Mouse (Mus musculus): ENCODE results near the gene Cbx8. TPM values are rescaled to one million over a fixed set of nuclear protein-coding genes. Genes with fewer than 3 reads are reported as not detected.

Gene Cbx8
- polyA plus RNA-seq, 1 experiment, result 4.2 TPM

- H3K4me3 ChIP-seq (ENCODE audit: insufficient read depth, low read length), result no peak overlapping the region
- TF ChIP-seq CTCF (IDR thresholded peaks at IDR 0.05; ENCODE audit: borderline replicate concordance, insufficient read depth, low read length) (no peak), POLR2A (IDR thresholded peaks at IDR 0.05; ENCODE audit: low read depth, low read length) (no peak)
- H3K4me1 ChIP-seq (ENCODE audit: control insufficient read depth, insufficient read depth, low read length), result peaks cover 3% of the 10 kb centered on the region; the same call in 1 of the 2 replicates
- H3K27ac ChIP-seq (ENCODE audit: insufficient read depth, low read length), result no peak overlapping the region
These were observed 1.9 kb upstream of the Cbx8 start for GRCm38 (mm10) chr11:119042466-119043272.

GRCm38 (mm10) chr11:119041750-119042465 is 1.1 kb upstream of the Cbx8 start:
- H3K27ac ChIP-seq (ENCODE audit: insufficient read depth, low read length), result no peak overlapping the region

GRCm38 (mm10) chr11:119041325-119041716 is 552 bp upstream of the Cbx8 start:
- peak overlapping the region; percentile 49 for H3K4me3 ChIP-seq (ENCODE audit: insufficient read depth, low read length)
- peaks cover 3% of the 10 kb centered on the region; the same call in 1 of the 2 replicates for H3K4me1 ChIP-seq (ENCODE audit: control insufficient read depth, insufficient read depth, low read length)
- H3K27ac ChIP-seq (ENCODE audit: insufficient read depth, low read length), result no peak overlapping the region
- no peak for TF ChIP-seq POLR2A (IDR thresholded peaks at IDR 0.05; ENCODE audit: low read depth, low read length)
- no peak for TF ChIP-seq CTCF (IDR thresholded peaks at IDR 0.05; ENCODE audit: borderline replicate concordance, insufficient read depth, low read length)

More at GRCm38 (mm10) chr11:119041750-119042465, 1.1 kb upstream of the Cbx8 start:
- Histone ChIP-seq H3K4me3 (ENCODE audit: insufficient read depth, low read length) (peak overlapping the region; percentile 49), H3K4me1 (ENCODE audit: control insufficient read depth, insufficient read depth, low read length) (peaks cover 3% of the 10 kb centered on the region; the same call in 1 of the 2 replicates)
- TF ChIP-seq CTCF (IDR thresholded peaks at IDR 0.05; ENCODE audit: borderline replicate concordance, insufficient read depth, low read length) (no peak), POLR2A (IDR thresholded peaks at IDR 0.05; ENCODE audit: low read depth, low read length) (no peak)

GRCm38 (mm10) chr11:119039732-119040512 is 847 bp downstream of the Cbx8 start:
- H3K27ac ChIP-seq (ENCODE audit: insufficient read depth, low read length), result no peak overlapping the region
- TF ChIP-seq CTCF (IDR thresholded peaks at IDR 0.05; ENCODE audit: borderline replicate concordance, insufficient read depth, low read length), result no peak
- no peak for TF ChIP-seq POLR2A (IDR thresholded peaks at IDR 0.05; ENCODE audit: low read depth, low read length)
- peaks cover 3% of the 10 kb centered on the region; the same call in 1 of the 2 replicates for H3K4me1 ChIP-seq (ENCODE audit: control insufficient read depth, insufficient read depth, low read length)
- peak overlapping the region; percentile 73 for H3K4me3 ChIP-seq (ENCODE audit: insufficient read depth, low read length)

- Histone ChIP-seq H3K4me3 (ENCODE audit: insufficient read depth, low read length) (no peak overlapping the region), H3K4me1 (ENCODE audit: control insufficient read depth, insufficient read depth, low read length) (peaks cover 5% of the 10 kb centered on the region; the same call in 1 of the 2 replicates), H3K27ac (ENCODE audit: insufficient read depth, low read length) (no peak overlapping the region)
- TF ChIP-seq POLR2A (IDR thresholded peaks at IDR 0.05; ENCODE audit: low read depth, low read length) (no peak), CTCF (IDR thresholded peaks at IDR 0.05; ENCODE audit: borderline replicate concordance, insufficient read depth, low read length) (no peak)
These were observed 1.9 kb downstream of the Cbx8 start for GRCm38 (mm10) chr11:119038744-119039484.

GRCm38 (mm10) chr11:119037780-119038401 is 2.9 kb downstream of the Cbx8 start:
- Histone ChIP-seq H3K4me3 (ENCODE audit: insufficient read depth, low read length) (peak overlapping the region; percentile 13; the same call in 1 of the 2 replicates), H3K27ac (ENCODE audit: insufficient read depth, low read length) (no peak overlapping the region), H3K4me1 (ENCODE audit: control insufficient read depth, insufficient read depth, low read length) (peaks cover 5% of the 10 kb centered on the region; the same call in 1 of the 2 replicates)
- TF ChIP-seq POLR2A (IDR thresholded peaks at IDR 0.05; ENCODE audit: low read depth, low read length) (no peak), CTCF (IDR thresholded peaks at IDR 0.05; ENCODE audit: borderline replicate concordance, insufficient read depth, low read length) (no peak)

GRCm38 (mm10) chr11:119036934-119037779 is 3.6 kb downstream of the Cbx8 start:
- TF ChIP-seq POLR2A (IDR thresholded peaks at IDR 0.05; ENCODE audit: low read depth, low read length) (no peak), CTCF (IDR thresholded peaks at IDR 0.05; ENCODE audit: borderline replicate concordance, insufficient read depth, low read length) (no peak)
- peak overlapping the region; percentile 31 for H3K4me3 ChIP-seq (ENCODE audit: insufficient read depth, low read length)
- H3K27ac ChIP-seq (ENCODE audit: insufficient read depth, low read length), result peak overlapping the region; percentile 3; the same call in 1 of the 2 replicates
- H3K4me1 ChIP-seq (ENCODE audit: control insufficient read depth, insufficient read depth, low read length), result peaks cover 2% of the 10 kb centered on the region; the same call in 1 of the 2 replicates

GRCm38 (mm10) chr11:119036447-119036846 is 4.3 kb downstream of the Cbx8 start:
- TF ChIP-seq CTCF (IDR thresholded peaks at IDR 0.05; ENCODE audit: borderline replicate concordance, insufficient read depth, low read length), result no peak
- TF ChIP-seq POLR2A (IDR thresholded peaks at IDR 0.05; ENCODE audit: low read depth, low read length), result no peak
- Histone ChIP-seq H3K4me3 (ENCODE audit: insufficient read depth, low read length) (no peak overlapping the region), H3K27ac (ENCODE audit: insufficient read depth, low read length) (no peak overlapping the region), H3K4me1 (ENCODE audit: control insufficient read depth, insufficient read depth, low read length) (peaks cover 2% of the 10 kb centered on the region; the same call in 1 of the 2 replicates)
